Mouse (Mus musculus) midbrain, postnatal 0 days (tissue): Measurements from ENCODE around the gene Rere. TPM values are rescaled to one million over a fixed set of nuclear protein-coding genes. Genes with fewer than 3 reads are reported as not detected.

Source experiments
- ATAC-seq: fragments of 200-750 bp; cut with Nextera tagmentation; 2 replicates; pipeline ENCODE4 v1.8.0; 2017; ENCODE audit warnings: moderate number of reproducible peaks, mild to moderate bottlenecking, moderate TSS enrichment, moderate library complexity; ENCODE audit not compliant: low FRiP score
- DNase-seq: peaks from one replicate; pipeline ENCODE4 v3.0.0-alpha.2; 2015; ENCODE audit warnings: low spot score
- H3K27ac ChIP-seq: fragments of 300-500 bp; sonication (generic); 2 replicates; pipeline ENCODE4 v1.5.1; 2014; ENCODE audit warnings: low read depth, mild to moderate bottlenecking, low read length, mixed read lengths
- H3K27me3 ChIP-seq: fragments of 300-500 bp; sonication (generic); 2 replicates; pipeline ENCODE4 v1.6.1; 2014; ENCODE audit warnings: low read length, control low read depth, mixed read lengths; ENCODE audit not compliant: insufficient read depth
- H3K36me3 ChIP-seq: fragments of 300-500 bp; sonication (generic); 2 replicates; pipeline ENCODE4 v1.6.1; 2014; ENCODE audit warnings: low read length, control low read depth, mixed read lengths; ENCODE audit not compliant: insufficient read depth
- H3K4me1 ChIP-seq: fragments of 300-500 bp; sonication (generic); 2 replicates; pipeline ENCODE4 v1.6.1; 2014; ENCODE audit warnings: mild to moderate bottlenecking, control low read depth, antibody characterized with exemption, low read length, mixed read lengths; ENCODE audit not compliant: insufficient read depth
- H3K4me2 ChIP-seq: fragments of 300-500 bp; sonication (generic); 2 replicates; pipeline ENCODE4 v1.6.1; 2014; ENCODE audit warnings: low read depth, mild to moderate bottlenecking, low read length, mixed read lengths; ENCODE audit not compliant: poor library complexity, severe bottlenecking
- H3K4me3 ChIP-seq: fragments of 300-500 bp; sonication (generic); 2 replicates; pipeline ENCODE4 v1.5.1; 2014; ENCODE audit warnings: low read depth, mild to moderate bottlenecking, low read length, moderate library complexity
- H3K9ac ChIP-seq: fragments of 300-500 bp; sonication (generic); replicated peaks from 2 replicates; pipeline ENCODE4 v1.6.1; 2014; ENCODE audit warnings: mild to moderate bottlenecking, low read length, moderate library complexity, mixed read lengths; ENCODE audit not compliant: poor library complexity, severe bottlenecking
- H3K9me3 ChIP-seq: fragments of 300-500 bp; sonication (generic); 2 replicates; pipeline ENCODE4 v1.6.1; 2016; ENCODE audit warnings: low read length, control low read depth
- CTCF ChIP-seq: IDR thresholded peaks from 2 replicates; pipeline ENCODE4 v1.5.1; 2016; ENCODE audit warnings: antibody characterized with exemption, mild to moderate bottlenecking
- WGBS: fragments of 180-500 bp; shearing (Covaris S2); extraction: QIAGEN DNeasy Blood & Tissue Kit; methylation state at CpG from one replicate; pipeline ENCODE4 v1.1.7; 2014; 5-methylcytosine and 5-hydroxymethylcytosine counted together
- polyA plus RNA-seq: library from polyadenylated mRNA; unstranded; fragments of >200 nt; fragmentation: Nextera tagmentation; extraction: Ambion mirVana; gene quantifications from 2 replicates; pipeline ENCODE4 v1.2.1, GENCODE M21; 2015
- total RNA-seq: library from RNA; depleted of rRNA; stranded (reverse); fragments of >200 nt; gene quantifications from 2 replicates; pipeline ENCODE4 v1.2.3, GENCODE M21; 2014; rRNA removed

Gene Rere
- total and polyA plus RNA-seq, 2 experiments from 2014 or later = 22.7 to 36.8 TPM

DNA sequence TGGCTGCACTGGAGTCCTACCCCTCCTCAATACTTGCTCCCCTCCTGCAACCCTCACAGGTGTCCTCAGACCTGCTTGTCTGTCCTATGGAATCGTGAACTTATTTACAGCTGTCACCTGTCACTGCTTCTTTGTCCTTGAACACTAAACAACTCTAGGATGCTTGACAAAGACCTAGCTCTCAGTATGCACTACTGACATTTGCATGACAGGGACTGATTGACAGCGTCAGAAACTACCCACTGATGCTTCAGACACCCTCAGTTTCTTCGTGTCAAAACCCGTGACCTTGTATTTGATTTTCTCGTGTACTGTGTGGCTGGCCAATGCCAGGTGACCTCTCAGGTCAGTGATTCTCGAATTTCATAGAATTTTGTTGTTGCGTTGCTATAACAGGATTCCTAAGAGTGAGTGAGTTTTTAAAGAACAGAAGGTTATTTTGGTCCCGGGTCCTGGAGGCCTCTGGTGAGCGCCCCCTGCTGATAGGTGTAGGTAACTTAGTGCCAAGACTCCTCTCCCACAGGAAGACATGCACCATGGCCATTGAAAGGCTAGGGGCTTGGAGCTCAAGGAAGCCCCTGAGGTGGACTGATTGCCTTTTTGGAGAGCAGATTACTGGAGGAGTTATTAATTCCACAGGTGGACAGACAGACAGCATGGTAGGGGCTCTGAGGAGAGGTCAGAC lies 378.6 kb downstream of the Rere start:
- Histone ChIP-seq H3K9ac (no peak overlapping the region), H3K4me3 (no peak overlapping the region), H3K36me3 (no peaks in the 10 kb centered on the region), H3K9me3 (no peaks in the 10 kb centered on the region), H3K4me1 (no peaks in the 10 kb centered on the region), H3K27ac (no peak overlapping the region), H3K4me2 (no peak overlapping the region), H3K27me3 (no peaks in the 10 kb centered on the region)
- DNase-seq (no peak), ATAC-seq (no peak)
- peak; percentile 39 for TF ChIP-seq CTCF
- 77% methylated on average over 9 of the region's 9 CpGs for WGBS

DNA sequence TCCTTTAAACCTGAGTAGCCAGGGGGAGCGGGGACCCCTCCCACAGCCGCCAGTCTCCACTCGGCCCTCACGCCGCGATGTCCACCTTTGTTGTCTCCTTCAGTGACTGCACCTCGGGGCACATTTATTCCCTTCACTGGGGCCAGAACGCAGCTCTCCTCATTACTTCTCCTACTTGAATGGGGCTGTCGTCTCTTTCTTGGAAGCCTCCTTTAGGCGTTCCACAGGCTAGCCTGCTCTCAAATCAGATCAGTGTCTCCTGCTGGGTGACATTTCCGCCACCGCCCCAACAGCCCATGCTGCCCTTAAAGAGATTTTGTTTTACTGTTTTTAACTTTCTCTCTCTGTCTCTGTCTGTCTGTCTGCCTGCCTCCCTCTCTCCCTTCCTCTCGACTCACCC lies 380.4 kb downstream of the Rere start:
- no peak overlapping the region for H3K9ac ChIP-seq
- H3K9me3 ChIP-seq = no peaks in the 10 kb centered on the region
- no peak overlapping the region for H3K27ac ChIP-seq
- DNase-seq = no peak
- H3K27me3 ChIP-seq = no peaks in the 10 kb centered on the region
- 8% methylated on average over 13 of the region's 13 CpGs for WGBS
- peak overlapping the region; percentile 22 for H3K4me2 ChIP-seq
- H3K4me1 ChIP-seq = no peaks in the 10 kb centered on the region
- H3K4me3 ChIP-seq = 0 out of 2 replicates have a peak overlapping the region, but pooled peaks have one; percentile 2
- no peaks in the 10 kb centered on the region for H3K36me3 ChIP-seq
- ATAC-seq = no peak
- TF ChIP-seq CTCF = no peak

DNA sequence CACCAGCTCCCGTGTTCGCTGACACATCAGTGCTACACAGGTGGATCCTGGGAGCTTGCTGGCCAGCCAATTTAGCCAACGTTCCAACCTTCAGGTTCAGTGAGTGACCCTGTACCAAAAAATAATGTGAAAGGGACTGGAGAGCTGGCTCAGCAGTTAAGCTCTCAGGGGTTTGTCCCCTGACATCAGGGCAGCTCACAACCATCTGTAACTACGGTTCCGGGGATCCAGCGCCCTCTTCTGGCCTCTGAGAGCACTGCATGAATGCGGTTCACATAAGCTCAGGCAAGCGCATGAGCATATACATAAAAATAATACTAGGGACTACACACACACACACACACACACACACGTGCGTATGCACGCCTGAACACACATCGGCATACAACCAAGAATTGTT lies 381.7 kb downstream of the Rere start:
- ATAC-seq (no peak), DNase-seq (peak; percentile 51)
- no peak overlapping the region for H3K9ac ChIP-seq
- H3K27me3 ChIP-seq = no peaks in the 10 kb centered on the region
- no peaks in the 10 kb centered on the region for H3K36me3 ChIP-seq
- TF ChIP-seq CTCF = peak; percentile 71
- H3K27ac ChIP-seq = no peak overlapping the region
- no peaks in the 10 kb centered on the region for H3K4me1 ChIP-seq
- no peak overlapping the region for H3K4me2 ChIP-seq
- H3K9me3 ChIP-seq = no peaks in the 10 kb centered on the region
- no peak overlapping the region for H3K4me3 ChIP-seq
- 60% methylated on average over 12 of the region's 12 CpGs for WGBS

DNA sequence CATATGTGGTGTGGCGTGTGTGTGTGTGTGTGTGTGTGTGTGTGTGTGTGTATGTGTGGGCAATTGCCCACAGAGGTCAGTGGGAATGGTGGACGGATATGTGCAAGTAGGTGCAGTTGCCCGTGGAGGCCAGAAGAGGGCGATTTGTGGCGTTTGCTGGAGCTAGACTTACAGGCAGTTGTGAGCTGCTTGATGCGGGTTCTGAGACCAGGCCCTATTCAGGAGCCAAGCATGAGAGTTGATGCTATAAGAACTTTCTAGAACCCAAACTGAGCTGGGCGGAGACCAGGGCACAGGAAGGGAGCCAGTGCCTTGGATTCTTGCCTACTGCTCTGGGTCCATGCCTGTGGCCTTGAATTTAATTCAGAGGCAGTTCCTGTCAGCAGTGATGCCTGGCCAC lies 383.3 kb downstream of the Rere start:
- Histone ChIP-seq H3K9ac (no peak overlapping the region), H3K4me1 (no peaks in the 10 kb centered on the region), H3K27ac (no peak overlapping the region), H3K27me3 (no peaks in the 10 kb centered on the region), H3K36me3 (no peaks in the 10 kb centered on the region), H3K4me2 (no peak overlapping the region), H3K4me3 (no peak overlapping the region), H3K9me3 (no peaks in the 10 kb centered on the region)
- ATAC-seq = no peak
- TF ChIP-seq CTCF = peak; percentile 56
- WGBS = 76% methylated on average over 7 of the region's 7 CpGs
- peak; percentile 24 for DNase-seq

DNA sequence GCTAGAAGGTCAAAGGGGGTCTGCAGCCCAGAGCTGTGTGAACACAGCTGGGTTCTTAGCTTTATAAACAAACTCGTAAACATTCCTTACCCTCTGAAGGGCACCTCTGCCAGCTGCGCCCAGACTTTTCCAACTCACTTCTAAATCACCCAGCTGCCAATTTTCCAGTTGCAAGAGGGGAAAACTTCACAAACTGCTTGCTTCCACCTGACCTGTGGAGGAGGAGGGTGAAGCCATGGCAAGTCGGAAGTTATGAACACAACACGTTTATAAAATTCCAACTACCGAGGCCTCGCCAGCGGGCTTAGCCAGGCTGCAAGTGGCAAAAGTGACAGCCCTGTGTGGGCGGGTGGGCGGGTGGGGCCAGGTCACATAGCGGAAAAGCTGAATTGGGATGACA lies 384.4 kb downstream of the Rere start:
- no peak overlapping the region for H3K4me3 ChIP-seq
- no peak overlapping the region for H3K4me2 ChIP-seq
- TF ChIP-seq CTCF = no peak
- no peaks in the 10 kb centered on the region for H3K27me3 ChIP-seq
- no peak overlapping the region for H3K27ac ChIP-seq
- WGBS = 87% methylated on average over 10 of the region's 10 CpGs
- no peak for ATAC-seq
- no peak for DNase-seq
- no peaks in the 10 kb centered on the region for H3K4me1 ChIP-seq
- no peak overlapping the region for H3K9ac ChIP-seq
- H3K36me3 ChIP-seq = no peaks in the 10 kb centered on the region
- H3K9me3 ChIP-seq = no peaks in the 10 kb centered on the region

Other genes with a start within 250 kb of the Rere start
- 4.4 TPM in 2 replicates for gene Gpr157, start 194.3 kb upstream of the Rere start, total RNA-seq
- gene Gpr157, start 194.3 kb upstream of the Rere start, polyA plus RNA-seq = 0.47 and 0.49 TPM in 2 replicates
- 1.5 and 4.3 TPM in 2 replicates for gene Slc2a5, start 162.4 kb upstream of the Rere start, total RNA-seq
- 2.1 and 3.2 TPM in 2 replicates for gene Slc2a5, start 162.4 kb upstream of the Rere start, polyA plus RNA-seq
- gene Slc2a7, start 132.7 kb upstream of the Rere start, total RNA-seq = not detected in 2 replicates
- not detected in 2 replicates for gene Slc2a7, start 132.7 kb upstream of the Rere start, polyA plus RNA-seq
- gene Car6, start 80.3 kb upstream of the Rere start, total RNA-seq = not detected in 2 replicates
- not detected in 2 replicates for gene Car6, start 80.3 kb upstream of the Rere start, polyA plus RNA-seq
- gene Eno1, start 44.9 kb upstream of the Rere start, total RNA-seq = 438 and 440 TPM in 2 replicates
- gene Eno1, start 44.9 kb upstream of the Rere start, polyA plus RNA-seq = 1,069 and 1,129 TPM in 2 replicates